Mouse (Mus musculus) brown adipose tissue, adult 24 weeks (tissue): ENCODE measurements at regions not wholly inside any gene's neighbourhood (a gene's known extent, or its start where the extent isn't known, plus 50 kb on each side); places are given as distances from the start of the nearest gene placed in this dataset.
"Not testable (repeated sequence)": the region's sequence is repeated elsewhere in the genome, so short reads cannot be mapped to it uniquely, and the experiment has no call there.

Experiments used
- H3K27ac ChIP-seq: fragments of 200-500 bp; replicated peaks from 2 replicates; pipeline ENCODE4 v1.5.1; 2012; ENCODE audit warnings: low read depth, mild to moderate bottlenecking, low read length
- H3K4me1 ChIP-seq: fragments of 200-500 bp; 2 replicates; pipeline ENCODE4 v1.6.1; 2012; ENCODE audit warnings: low read length, mixed read lengths; ENCODE audit not compliant: control insufficient read depth, insufficient read depth, insufficient read length
- H3K4me3 ChIP-seq: fragments of 200-500 bp; 2 replicates; pipeline ENCODE4 v1.5.1; 2012; ENCODE audit warnings: low read depth, mild to moderate bottlenecking, low read length, moderate library complexity; ENCODE audit not compliant: insufficient read depth

DNA sequence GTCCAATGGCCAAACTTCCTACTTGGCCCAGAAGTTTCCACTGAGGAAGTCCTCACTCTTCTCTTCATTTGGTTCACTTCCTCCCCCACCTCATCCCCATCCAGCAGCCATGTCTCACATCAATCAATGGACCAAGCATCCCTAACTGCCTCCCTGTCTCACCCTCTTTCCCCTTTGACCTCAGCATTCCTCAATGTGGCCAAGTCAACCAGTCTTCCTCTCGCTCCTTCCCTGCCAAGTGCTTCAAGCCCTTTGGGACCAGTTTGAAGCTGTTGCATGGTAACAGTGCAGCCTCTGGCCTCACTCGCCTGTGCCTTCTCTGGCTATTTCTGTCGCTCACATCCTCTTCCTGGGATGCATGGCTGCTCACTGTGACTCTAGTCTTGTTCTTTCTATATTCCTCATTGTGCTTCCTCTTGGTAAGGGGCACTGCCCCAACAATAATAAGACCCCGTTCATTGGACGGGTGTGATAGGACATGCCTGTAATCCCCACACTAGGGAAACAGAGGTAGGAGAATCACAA lies 83.5 kb upstream of the Ifngr1 start:
- Histone ChIP-seq H3K4me1 (peaks cover 4% of the 10 kb centered on the region; the same call in 1 of the 2 replicates), H3K4me3 (no peak overlapping the region), H3K27ac (no peak overlapping the region)

DNA sequence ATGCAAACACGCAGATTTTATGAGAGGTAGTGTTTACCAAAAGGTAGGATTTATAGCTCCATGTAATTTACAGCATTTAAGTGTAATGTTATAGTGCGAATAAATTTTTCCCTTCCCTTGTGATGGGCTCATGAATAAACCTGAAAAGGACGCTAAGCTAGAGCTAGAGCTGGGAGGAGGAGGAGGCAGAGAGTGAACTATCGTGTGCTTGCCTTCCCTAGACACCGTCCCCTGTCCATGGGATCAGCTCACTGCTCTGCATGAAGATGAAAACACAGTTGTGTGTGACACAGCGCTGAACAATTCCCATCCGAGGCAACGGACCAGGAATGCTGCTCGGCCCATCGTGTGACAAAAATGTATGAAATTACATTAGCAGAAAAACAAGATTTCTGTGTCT lies 81.7 kb upstream of the Ifngr1 start:
- peaks cover 4% of the 10 kb centered on the region; the same call in 1 of the 2 replicates for H3K4me1 ChIP-seq
- no peak overlapping the region for H3K4me3 ChIP-seq
- H3K27ac ChIP-seq = no peak overlapping the region

DNA sequence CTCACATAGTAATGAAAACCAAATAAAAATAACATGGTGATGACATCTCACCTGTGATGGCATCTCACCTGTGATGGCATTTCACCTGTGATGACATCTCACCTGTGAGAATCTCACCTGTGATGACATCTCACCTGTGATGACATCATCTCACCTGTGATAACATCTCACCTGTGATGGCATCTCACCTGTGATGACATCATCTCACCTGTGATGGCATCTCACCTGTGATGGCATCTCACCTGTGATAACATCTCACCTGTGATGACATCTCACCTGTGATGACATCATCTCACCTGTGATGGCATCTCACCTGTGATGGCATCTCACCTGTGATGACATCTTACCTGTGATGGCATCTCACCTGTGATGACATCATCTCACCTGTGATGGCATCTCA lies 77.4 kb upstream of the Ifngr1 start:
- not testable (repeated sequence) for H3K4me1 ChIP-seq, H3K4me3 ChIP-seq, H3K27ac ChIP-seq

DNA sequence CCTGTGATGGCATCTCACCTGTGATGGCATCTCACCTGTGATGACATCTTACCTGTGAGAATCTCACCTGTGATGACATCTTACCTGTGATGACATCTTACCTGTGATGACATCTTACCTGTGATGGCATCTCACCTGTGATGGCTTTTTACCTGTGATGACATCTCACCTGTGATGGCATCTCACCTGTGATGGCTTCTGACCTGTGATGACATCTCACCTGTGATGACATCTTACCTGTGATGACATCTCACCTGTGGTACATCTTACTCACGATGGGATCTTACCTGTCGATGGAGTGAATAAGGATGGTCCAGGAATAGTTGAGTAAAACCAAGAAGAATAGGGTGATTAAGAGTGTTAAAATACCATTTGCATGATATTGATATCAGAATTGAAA lies 76.9 kb upstream of the Ifngr1 start:
- no peak overlapping the region for H3K27ac ChIP-seq
- H3K4me1 ChIP-seq = 0 out of 2 replicates have a peak, but pooled peaks cover 2% of the 10 kb centered on the region
- H3K4me3 ChIP-seq = no peak overlapping the region

DNA sequence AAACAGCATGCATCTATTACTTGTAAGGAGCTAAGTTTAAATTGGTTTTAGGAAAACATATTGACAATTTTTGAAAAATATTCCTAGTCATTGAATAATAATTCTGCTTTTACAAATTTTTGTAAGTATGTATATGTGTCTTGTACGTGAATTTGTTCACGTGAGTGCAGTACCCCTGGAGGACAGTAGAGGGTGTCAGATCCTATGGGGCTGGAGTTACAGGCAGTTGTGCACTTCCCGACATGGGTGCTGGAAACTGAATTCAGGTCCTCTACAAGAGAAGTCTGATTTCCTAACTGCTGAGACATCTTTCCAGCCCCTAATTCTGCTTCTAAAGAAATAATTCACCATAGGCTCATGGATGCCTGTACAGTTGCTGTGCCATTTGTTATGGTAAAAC lies 75.7 kb upstream of the Ifngr1 start:
- 0 out of 2 replicates have a peak, but pooled peaks cover 2% of the 10 kb centered on the region for H3K4me1 ChIP-seq
- H3K27ac ChIP-seq = no peak overlapping the region
- H3K4me3 ChIP-seq = no peak overlapping the region

DNA sequence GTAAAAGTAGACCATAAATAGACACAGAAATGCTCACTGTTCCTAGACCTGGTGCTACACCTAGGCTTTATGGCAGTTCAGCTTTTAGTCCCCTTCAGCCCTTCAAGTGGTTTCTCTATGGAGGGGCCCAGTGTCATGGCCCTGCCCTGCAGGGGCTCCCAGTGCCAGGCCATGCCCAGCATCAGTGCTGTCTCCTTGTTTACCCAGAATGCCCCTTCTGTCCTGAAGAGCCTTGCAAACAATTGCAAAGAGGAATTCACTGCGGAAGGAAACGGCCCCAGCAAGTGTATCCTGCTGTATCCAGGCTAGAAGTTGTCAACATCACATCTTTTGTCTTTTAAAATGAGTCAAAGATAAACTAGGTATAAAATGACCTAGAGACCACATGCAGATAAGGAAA lies 74.7 kb upstream of the Ifngr1 start:
- peak overlapping the region; percentile 62 for H3K27ac ChIP-seq

DNA sequence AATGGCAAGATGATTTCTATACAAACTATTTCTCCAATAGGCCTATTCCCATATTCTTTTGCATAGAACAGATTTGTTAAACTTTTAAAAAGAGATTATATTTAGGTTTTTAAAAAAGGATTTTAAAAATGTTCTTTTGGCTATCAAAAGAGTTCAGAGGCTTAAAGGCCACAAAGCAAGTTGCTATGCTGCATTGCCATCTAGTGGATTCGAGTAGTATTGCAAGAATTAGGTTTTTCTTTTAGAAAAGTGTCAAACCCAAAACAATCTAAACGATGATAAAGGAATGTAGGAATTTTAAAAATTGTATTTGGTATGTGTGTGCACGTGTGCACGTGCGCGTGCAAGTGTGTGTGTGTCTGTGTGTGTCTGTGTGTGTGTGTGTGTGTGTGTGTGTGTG lies 73.0 kb upstream of the Ifngr1 start:
- no peak overlapping the region for H3K4me3 ChIP-seq
- no peak overlapping the region for H3K27ac ChIP-seq
- H3K4me1 ChIP-seq = peaks cover 2% of the 10 kb centered on the region; the same call in 1 of the 2 replicates

More for the DNA sequence above, 74.7 kb upstream of the Ifngr1 start:
- peaks cover 2% of the 10 kb centered on the region; the same call in 1 of the 2 replicates for H3K4me1 ChIP-seq
- H3K4me3 ChIP-seq = no peak overlapping the region

DNA sequence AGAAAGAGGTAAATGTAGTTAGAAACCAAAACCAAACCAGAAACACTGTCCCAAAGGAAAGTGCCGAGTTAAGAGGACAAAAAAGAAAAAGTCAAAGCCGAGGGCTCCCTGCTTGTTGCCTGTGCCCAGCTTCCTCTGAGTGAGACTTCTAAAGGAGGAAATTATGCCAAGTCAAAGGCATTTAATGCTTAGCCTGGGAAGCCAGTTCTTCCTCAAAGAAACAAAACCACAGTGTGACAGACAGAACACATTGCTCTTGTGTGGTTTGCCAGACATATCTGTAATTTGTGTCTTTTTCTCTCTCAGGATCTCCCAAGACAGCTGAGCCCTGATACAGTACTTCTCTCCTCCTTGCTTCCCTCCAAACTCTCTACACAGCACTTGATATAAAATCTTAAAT lies 69.6 kb upstream of the Ifngr1 start:
- H3K27ac ChIP-seq = peak overlapping the region; percentile 61
- H3K4me1 ChIP-seq = peaks cover 3% of the 10 kb centered on the region
- H3K4me3 ChIP-seq = no peak overlapping the region

DNA sequence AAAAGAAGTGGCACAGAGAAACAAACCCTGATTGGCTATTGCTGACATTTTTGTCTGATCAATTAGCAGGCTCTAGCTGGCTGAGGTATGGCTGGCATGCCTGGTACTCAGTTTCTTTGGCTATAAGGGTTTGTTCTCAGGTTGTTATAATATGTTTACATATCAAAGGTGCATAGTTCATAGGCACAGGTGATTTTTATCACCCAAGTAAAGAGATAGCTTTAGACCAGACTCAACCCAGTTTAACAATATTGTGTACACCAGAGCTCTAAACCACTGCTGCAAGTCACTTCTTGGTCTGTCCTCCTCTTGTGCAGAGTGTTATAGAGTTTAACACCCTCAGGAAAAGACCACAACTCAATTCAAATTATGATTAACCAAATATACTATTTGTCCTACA lies 65.8 kb upstream of the Ifngr1 start:
- Histone ChIP-seq H3K4me1 (peaks cover 6% of the 10 kb centered on the region), H3K27ac (no peak overlapping the region), H3K4me3 (no peak overlapping the region)

DNA sequence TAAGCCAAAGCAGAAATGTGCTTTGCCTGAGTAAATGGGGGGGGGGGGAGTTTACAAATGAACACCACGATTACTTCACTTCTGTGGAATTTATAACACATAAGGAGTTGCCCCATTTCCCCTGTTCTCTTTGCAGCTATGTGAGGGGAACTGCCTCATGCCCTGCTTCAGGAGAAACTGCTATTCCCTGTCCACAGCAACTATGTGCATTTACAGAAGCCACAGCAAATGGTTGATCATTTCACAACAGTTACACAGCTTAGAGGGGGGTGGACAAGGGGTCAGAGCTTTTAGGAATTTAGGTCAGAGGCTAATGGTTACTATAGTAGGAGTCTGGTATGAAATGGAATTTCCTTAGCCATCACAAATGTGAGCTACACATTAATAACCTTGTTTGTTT lies 65.4 kb upstream of the Ifngr1 start:
- H3K27ac ChIP-seq = no peak overlapping the region
- H3K4me3 ChIP-seq = no peak overlapping the region
- H3K4me1 ChIP-seq = peaks cover 6% of the 10 kb centered on the region

DNA sequence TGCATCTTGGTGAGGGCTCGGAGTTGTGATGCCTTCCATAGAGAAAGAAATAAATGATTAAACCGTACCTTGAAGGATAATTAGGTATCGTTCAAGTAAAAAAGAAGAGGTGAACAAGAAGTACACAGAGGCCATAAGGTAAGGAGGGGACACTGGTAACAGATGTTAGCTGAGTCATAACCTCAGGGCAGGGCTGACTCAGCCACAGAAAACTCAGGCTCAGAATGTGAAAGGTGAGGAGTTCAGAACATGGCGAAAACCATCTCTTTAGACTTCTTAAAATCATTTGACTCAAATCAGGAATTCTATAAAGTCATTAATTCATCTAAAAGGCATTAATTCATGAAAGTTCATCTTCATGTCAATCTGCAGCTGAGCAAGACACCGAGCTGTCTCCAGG lies 62.1 kb upstream of the Ifngr1 start:
- Histone ChIP-seq H3K27ac (no peak overlapping the region), H3K4me1 (peaks cover 6% of the 10 kb centered on the region), H3K4me3 (no peak overlapping the region)

DNA sequence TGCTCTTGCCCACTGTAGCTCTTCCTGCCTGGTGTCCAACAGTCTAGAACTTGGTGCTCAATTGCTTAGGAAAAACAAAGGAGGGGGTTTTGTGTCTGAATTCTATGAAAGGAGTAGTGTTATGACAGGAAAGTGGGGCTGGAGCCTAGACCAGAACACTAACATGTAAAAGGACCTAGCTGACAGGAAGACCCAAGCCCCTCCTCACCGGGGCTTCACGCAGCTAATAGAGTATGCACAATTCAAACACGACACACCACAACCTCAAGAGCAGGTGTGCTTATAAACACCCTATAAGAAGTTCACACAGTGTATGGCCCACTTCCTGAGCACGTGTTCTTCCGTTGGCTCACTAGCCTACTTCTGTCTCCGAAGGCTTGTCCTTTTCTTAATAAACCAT lies 61.7 kb upstream of the Ifngr1 start:
- H3K4me1 ChIP-seq = peaks cover 6% of the 10 kb centered on the region
- no peak overlapping the region for H3K4me3 ChIP-seq
- H3K27ac ChIP-seq = no peak overlapping the region

DNA sequence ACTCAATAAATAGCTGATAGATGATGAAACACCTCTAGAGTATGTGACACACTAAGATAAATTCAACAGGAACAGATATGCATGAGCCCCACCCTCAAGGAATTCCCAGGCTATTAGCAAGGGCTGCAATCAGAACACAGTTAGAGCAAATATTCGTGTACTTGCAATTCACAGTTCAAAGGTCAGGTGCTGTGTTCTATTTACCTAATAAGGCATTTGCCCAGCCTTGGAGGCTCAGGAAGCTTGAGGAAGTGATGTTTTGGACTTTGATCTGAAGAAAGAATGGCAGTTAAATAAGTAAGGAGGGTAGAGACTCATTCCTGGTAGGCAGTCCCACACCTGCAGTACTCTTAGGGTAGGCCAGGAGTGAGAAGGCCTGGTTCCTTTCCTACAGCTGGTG lies 60.3 kb upstream of the Ifngr1 start:
- no peak overlapping the region for H3K27ac ChIP-seq
- no peak overlapping the region for H3K4me3 ChIP-seq
- peaks cover 5% of the 10 kb centered on the region for H3K4me1 ChIP-seq

DNA sequence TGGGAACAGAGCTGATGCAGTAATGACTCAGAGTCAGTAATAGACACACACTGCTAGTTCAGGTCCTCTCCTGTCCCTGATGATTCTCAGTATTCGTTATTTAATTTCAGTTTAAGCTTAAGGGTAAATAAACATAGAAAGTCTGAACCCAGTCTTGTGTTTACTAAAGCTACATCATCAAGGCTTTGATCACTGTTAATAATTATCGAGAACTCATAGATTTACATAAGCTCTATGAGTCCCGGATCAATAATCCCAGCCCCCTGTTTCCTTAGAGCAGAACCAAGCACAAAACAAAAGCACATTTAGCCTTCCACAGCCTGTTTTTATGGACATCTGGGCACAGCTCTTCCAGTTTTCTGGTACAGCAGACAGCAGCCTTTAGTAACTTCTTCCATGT lies 59.0 kb upstream of the Ifngr1 start:
- H3K27ac ChIP-seq = no peak overlapping the region
- no peaks in the 10 kb centered on the region; the same call in 1 of the 2 replicates for H3K4me1 ChIP-seq
- H3K4me3 ChIP-seq = no peak overlapping the region

DNA sequence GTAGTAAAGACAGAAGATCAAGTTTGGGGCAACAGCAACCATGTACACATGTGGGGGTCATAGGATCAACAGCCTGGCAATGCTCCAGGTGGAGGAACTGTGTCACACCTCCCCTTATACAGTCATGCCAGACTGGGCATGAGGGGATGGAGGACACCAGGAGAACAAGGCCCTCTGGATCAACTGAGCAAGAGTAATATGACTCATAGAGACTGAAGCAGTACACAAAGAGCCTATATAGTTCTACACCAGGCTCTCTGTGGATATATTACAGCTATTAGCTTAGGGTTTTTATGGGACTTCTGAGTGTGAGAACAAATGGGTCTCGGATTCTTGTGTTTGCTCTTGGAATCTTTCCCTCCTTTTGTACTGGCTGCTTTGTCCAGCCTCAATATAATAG lies 57.9 kb upstream of the Ifngr1 start:
- no peak overlapping the region for H3K27ac ChIP-seq
- H3K4me3 ChIP-seq = no peak overlapping the region
- H3K4me1 ChIP-seq = no peaks in the 10 kb centered on the region
